Mouse (Mus musculus) cerebellum, postnatal 10 days (tissue): ENCODE data around the gene Melk.

ENCODE experiments used
- DNase-seq, 2 experiments: peaks; one replicate each; pipeline ENCODE4 v3.0.0; 2021; ENCODE audit warnings: mixed read lengths in 2 of 2

The Melk gene

GRCm38 (mm10) chr4:44335006-44335405 lies 34.3 kb downstream of the Melk start:
- no peak for DNase-seq

DNA sequence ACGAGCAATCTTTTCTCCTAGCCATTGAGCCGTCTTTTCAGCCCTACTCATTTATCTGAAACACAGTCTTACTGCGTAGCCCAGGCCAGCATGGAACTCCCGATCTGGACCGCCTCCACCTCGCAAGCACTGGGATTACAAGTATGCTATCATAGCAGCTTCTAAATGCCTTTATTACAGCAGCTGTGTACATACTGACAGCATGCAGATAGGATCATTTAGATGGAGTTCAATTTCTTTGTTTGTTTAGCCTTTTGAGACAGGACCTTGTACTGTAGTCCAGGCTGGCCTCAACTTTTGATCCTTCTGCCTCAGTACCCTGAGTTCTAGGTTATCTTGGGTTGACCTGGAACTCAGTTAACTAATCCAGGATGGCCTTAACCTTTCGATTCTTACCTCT lies 61.0 kb downstream of the Melk start:
- no peak for DNase-seq

- peak; percentile 34 to 37 for DNase-seq
These were observed 62.8 kb downstream of the Melk start for GRCm38 (mm10) chr4:44363434-44364013.

DNA sequence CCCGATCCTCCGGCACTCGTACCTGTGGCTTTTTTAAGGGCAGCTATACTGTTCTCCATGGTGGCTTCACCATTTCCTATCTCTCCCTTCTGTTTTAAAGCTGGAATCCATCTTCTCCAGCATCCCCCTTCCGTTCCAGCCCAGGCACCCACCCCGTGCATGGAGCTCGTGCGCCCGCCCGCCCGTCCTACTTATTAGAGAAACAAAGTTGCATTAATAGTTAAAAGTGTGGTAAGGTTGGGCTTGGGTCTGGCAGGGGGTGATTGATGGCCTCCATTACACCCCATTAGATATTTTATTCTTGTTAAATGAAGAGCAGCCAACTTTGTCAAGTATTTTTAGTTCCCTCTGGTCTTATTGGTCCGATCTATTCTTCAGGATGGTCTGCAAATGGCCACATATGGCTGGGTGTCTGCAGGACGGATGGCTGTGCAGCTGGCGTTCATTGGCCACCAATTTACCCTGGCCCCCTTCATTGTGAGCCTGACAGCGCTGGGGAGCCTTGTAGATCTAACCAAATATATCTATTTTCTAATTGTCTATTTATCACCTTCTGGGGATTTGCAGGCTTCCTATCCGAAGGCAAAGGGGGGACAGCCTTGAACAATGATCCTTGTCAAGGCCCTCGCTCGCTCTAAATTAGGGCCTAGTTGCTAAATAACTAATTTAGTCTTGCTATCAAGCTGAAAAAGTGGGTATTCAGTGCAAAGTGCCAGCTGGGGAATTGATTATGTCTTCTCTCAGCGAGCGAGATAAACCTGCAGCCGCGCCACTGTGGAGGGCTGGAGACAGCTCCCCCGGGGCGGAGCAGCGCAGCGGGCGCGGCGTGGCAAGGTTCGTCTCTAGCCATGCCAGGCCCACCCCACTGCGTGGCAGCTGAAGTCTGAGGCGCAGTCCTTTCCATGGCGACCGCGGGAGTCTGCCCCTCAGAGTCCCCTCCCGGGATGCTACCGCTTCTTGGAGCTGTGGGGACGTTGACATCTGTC lies 91.8 kb downstream of the Melk start:
- peak in 1 of 2 experiments; percentile 7 for DNase-seq

GRCm38 (mm10) chr4:44402607-44403006 lies 101.9 kb downstream of the Melk start:
- DNase-seq: peak; percentile 75 to 77

DNA sequence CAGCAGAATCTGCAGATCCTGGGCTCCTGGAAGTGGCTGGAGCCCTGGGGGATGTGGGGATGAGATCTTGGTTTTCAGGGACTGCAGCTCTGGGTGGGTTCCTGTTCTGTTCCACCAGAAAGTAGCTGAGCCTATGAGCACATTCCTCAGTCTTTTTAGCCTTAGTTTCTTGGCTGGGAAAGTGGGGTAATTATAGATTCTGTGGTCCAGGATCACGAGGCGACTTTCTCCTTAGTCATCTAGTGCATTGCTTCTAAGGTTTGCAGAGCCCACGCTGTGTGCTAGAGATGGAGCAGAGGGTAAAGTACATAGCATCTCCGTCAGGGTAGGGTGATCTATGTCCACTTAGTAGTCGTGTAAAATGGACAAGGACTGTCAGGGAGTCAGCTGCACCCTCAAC lies 103.8 kb downstream of the Melk start:
- DNase-seq: no peak
